Mouse (Mus musculus): ENCODE measurements at regions not wholly inside any gene's neighbourhood (a gene's known extent, or its start where the extent isn't known, plus 50 kb on each side); places are given as distances from the start of the nearest gene placed in this dataset.

DNA sequence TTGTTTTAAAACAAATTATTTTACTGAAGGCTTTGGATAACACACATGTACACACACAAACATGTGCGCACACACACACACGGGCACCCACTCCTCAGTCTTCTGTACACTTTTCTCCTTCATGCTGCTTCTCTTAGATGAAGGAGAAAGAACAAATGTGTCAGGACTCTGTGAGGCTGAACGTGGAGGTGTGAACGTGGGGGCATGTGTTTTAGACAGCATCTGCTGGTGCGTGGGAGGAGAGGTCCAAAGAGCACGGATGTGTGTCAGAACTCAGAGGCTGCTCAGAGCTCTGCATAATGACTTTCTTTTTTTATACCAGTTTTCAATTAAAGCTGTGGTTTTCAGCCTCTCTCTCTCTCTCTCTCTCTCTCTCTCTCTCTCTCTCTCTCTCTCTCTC lies 112.4 kb downstream of the Nab1 start:
- no peak for TF ChIP-seq POLR2AphosphoS2 (IDR thresholded peaks at IDR 0.05; ENCODE audit: insufficient read length, low read depth)
- TF ChIP-seq POLR2A (IDR thresholded peaks at IDR 0.05; ENCODE audit: insufficient read length, low read depth): no peak
- TF ChIP-seq MAX (IDR thresholded peaks at IDR 0.05; ENCODE audit: low read depth): no peak
